Mouse (Mus musculus) heart, adult 2 months (tissue): Measurements from ENCODE around the gene Impg1.

Experiments used
- CTCF ChIP-seq: fragments of 200-600 bp; IDR thresholded peaks from 2 replicates; pipeline ENCODE4 v1.8.1; 2022; ENCODE audit warnings: antibody characterized with exemption, mild to moderate bottlenecking, moderate library complexity
- POLR2A ChIP-seq: fragments of 200-500 bp; IDR thresholded peaks from 2 replicates; pipeline ENCODE4 v1.6.1; 2011; ENCODE audit warnings: mild to moderate bottlenecking, low read depth, low read length, control low read depth; ENCODE audit not compliant: insufficient read depth

GRCm38 (mm10) chr9:80275772-80276134 lies 189.5 kb downstream of the Impg1 start:
- TF ChIP-seq CTCF (no peak), POLR2A (no peak)
